Mouse (Mus musculus): ENCODE measurements at regions not wholly inside any gene's neighbourhood (a gene's known extent, or its start where the extent isn't known, plus 50 kb on each side); places are given as distances from the start of the nearest gene placed in this dataset.
A peak's percentile ranks its signal among the peaks of the same experiment; 100 is the strongest.

DNA sequence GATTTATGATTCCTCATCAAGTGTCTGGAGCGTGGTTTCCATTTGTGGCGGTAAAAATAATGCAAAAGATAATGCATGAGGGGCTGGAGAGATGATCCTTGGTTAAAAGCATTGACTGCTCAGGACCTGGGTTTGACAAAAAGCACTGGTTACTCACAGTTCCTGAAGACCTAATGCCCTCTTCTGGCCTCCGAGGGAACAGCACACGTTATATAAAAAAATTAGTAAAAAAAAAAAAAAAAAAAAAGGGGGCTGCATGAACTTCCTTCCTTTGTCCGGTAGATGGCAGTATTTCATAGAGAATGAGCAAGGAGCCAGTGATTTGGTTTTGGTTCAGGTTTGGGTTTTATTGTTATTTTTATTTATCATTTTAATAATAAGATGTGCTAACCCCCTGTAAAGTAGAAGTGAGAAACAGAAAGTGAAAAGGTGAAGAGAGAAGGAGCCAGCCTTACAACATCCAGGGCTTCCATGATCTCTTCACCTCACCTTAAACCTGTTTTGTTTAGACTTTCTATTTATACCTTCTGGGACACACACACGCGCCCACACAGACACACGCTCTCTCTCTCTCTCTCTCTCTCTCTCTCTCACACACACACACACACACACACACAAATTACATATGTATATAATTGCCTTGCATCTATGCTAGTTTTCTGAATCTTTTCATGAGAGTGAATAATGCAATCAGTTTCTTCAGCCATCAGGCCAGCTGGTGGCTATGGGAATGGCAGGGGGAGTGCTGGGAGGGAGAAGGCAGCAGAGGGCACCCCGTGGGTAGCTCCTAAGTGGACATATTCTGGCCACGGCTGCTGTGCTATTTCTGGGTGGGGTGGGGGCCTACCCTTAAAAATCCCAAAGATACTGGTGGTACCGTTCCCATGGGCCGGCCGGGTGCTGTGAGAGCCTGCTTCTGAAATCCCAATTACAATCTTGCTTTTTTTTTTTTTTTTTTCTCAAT lies 230.0 kb downstream of the Poteg start:
- DNase-seq, result peak; percentile 57

DNA sequence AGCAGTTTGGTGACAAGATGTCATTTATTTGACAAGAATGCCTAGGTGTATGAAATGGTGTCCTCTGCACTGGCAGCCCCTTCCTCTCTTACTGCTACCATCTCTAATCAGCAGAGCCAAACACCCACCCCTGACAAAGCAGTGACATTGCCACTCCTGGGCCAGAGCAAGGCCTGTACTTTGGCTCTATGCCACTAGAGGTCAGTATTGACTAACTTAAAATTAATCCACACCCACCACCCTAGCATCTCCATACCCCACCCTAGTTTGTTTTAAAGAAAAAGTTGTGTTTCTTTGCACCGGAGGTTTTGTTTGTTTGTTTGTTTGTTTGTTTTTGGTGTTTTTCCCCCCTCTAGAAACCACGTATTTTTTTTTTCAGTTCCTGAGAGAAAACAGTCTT lies 231.7 kb downstream of the Poteg start:
- DNase-seq, result peak; percentile 54

DNA sequence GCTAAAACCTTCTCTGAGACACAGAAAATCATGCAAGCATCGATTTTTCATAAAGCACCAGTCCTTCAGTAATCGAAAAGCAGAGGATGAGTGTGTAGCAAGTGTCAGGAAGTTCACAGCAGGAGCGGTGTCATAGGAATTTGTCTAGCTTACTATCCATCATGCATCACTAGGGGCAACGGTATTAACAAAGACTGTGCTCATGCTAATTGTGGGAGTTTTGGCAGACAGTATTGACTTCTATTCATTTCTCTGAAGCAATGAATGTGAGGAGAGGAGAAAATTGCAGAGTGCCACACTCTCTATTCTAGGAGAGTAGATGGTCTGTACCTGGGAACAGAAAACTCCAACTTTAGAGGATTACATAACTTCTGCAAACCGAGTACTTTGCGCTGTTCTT lies 274.5 kb downstream of the Poteg start:
- DNase-seq, result no peak

DNA sequence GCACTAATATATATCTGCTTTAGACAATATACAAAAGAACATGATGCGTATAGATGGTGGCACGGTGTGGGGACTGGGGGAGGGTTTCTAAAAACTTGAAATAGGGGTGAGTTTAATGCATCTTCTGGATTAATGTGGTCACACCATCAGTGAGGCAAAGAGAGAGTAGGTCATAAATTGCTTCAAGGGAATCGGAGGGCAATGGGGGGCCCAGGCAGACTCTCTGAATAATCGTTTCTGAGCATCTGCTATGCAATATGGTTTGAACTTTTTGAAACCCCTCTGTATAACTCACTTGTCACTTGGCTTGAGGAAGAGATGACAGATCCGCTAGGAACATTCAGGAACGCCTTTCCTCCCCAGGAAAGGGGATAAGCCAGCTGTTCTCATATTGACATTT lies 322.8 kb downstream of the Poteg start:
- DNase-seq, result no peak

DNA sequence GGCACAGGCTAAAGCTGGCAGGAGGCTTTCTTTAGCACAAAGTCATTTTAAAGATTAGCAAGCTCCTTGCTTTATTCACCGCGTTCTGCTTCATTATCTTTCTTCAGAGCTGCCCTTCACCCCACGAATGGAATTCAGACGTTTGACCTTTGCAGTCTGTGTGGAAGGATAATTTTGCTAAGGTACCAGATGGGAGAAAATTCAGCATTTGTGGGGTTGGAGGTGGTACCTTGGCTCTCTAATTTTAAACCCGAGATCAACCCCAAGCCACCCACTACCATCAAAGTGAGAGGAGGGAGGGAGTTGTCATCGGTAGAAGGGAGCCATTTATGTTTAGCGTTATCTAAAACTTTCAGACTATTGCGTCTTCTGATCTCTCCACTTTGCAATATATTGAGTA lies 323.3 kb downstream of the Poteg start:
- no peak for DNase-seq

DNA sequence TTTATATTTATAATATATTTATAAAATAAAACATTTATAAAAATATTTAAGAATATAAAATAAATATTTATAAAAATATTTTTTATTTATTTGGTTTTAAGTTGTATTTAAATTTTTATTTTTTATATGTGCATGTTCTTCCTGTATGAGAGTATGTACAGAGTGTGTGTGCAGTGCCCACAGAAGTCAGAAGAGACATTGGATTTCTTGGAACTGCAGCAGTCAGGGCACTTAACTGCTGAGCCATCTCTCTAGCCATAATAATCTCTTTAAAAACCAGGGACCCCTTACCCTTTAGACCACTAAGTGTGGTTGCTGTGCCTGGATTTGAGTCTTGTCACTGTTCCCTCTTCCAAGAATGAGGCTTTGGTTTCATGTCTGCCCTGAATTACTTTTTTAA lies 323.8 kb downstream of the Poteg start:
- DNase-seq, result no peak

- no peak for DNase-seq
Observed at GRCm38 (mm10) chr8:27778982-27779381, 331.5 kb downstream of the Poteg start.
